Mouse (Mus musculus) ES-Bruce4 (cell line): ENCODE data around the gene Zfp966. TPM values are rescaled to one million over a fixed set of nuclear protein-coding genes. Genes with fewer than 3 reads are reported as not detected.
"Not testable (repeated sequence)": the region's sequence is repeated elsewhere in the genome, so short reads cannot be mapped to it uniquely, and the experiment has no call there.

Experiments
- H3K27ac ChIP-seq: 2 replicates; pipeline ENCODE4 v1.5.1; 2012; ENCODE audit warnings: low read length, inconsistent platforms; ENCODE audit not compliant: insufficient read depth
- H3K27me3 ChIP-seq: 2 replicates; pipeline ENCODE4 v1.6.1; 2012; ENCODE audit warnings: mild to moderate bottlenecking, low read length, inconsistent platforms; ENCODE audit not compliant: control insufficient read depth, poor library complexity, insufficient read depth, severe bottlenecking
- H3K36me3 ChIP-seq: 2 replicates; pipeline ENCODE4 v1.6.1; 2012; ENCODE audit warnings: inconsistent platforms, mild to moderate bottlenecking, low read length, moderate library complexity; ENCODE audit not compliant: control insufficient read depth, poor library complexity, insufficient read depth, severe bottlenecking
- H3K4me1 ChIP-seq: one replicate; pipeline ENCODE4 v1.8.1; 2011; ENCODE audit warnings: low read length; ENCODE audit not compliant: control insufficient read depth, insufficient read depth
- H3K4me3 ChIP-seq: 2 replicates; pipeline ENCODE4 v1.5.1; 2011; ENCODE audit warnings: low read depth, mild to moderate bottlenecking, low read length
- H3K9ac ChIP-seq: 2 replicates; pipeline ENCODE4 v1.6.1; 2012; ENCODE audit warnings: low read depth, mild to moderate bottlenecking, inconsistent platforms; ENCODE audit not compliant: poor library complexity, severe bottlenecking
- H3K9me3 ChIP-seq: replicated peaks from 2 replicates; pipeline ENCODE4 v1.6.1; 2012; ENCODE audit warnings: mild to moderate bottlenecking, low read length, inconsistent platforms; ENCODE audit not compliant: control insufficient read depth, poor library complexity, insufficient read depth, severe bottlenecking
- polyA plus RNA-seq: library from polyadenylated mRNA; stranded (reverse); fragments of >200 nt; gene quantifications from 2 replicates; pipeline ENCODE4 v1.2.4, GENCODE M21; 2011; ENCODE audit warnings: low read depth; ENCODE audit not compliant: missing spikeins, insufficient read depth, insufficient read length

The Zfp966 gene
- 21.3 and 23.8 TPM in 2 replicates for polyA plus RNA-seq

- H3K9me3 ChIP-seq, H3K27ac ChIP-seq, H3K36me3 ChIP-seq, H3K9ac ChIP-seq, H3K27me3 ChIP-seq, H3K4me3 ChIP-seq, H3K4me1 ChIP-seq: not testable (repeated sequence)
Observed at GRCm38 (mm10) chr2:175931000-175931399, at the start of gene Zfp966. TSS of gene Zfp966 (minus strand) at chr2:175931100.

GRCm38 (mm10) chr2:175965031-175965430 is 34.1 kb upstream of the Zfp966 start, which contains the start of gene Gm2026:
TSS of gene Gm2026 (plus strand) at chr2:175965331.
- not testable (repeated sequence) for H3K4me1 ChIP-seq, H3K27me3 ChIP-seq, H3K9me3 ChIP-seq, H3K9ac ChIP-seq, H3K27ac ChIP-seq, H3K36me3 ChIP-seq, H3K4me3 ChIP-seq

- H3K36me3 ChIP-seq, H3K9ac ChIP-seq, H3K9me3 ChIP-seq, H3K4me3 ChIP-seq, H3K27me3 ChIP-seq, H3K4me1 ChIP-seq, H3K27ac ChIP-seq: not testable (repeated sequence)
Observed at GRCm38 (mm10) chr2:175869024-175869423, 61.9 kb downstream of the Zfp966 start, which contains the start of gene Gm6710. TSS of gene Gm6710 (plus strand) at chr2:175869219.

Other genes starting within 250 kb of the Zfp966 start
- 4.7 TPM in 1 of 2 replicates, not detected in the other for gene Zfp969, start 227.5 kb downstream of the Zfp966 start, polyA plus RNA-seq
- not detected in 2 replicates for gene Gm2007, start 189.6 kb downstream of the Zfp966 start, polyA plus RNA-seq
- gene Gm14288, start 130.0 kb downstream of the Zfp966 start, polyA plus RNA-seq = not detected in 2 replicates
- 10.1 and 14.4 TPM in 2 replicates for gene Gm6710, start 61.9 kb downstream of the Zfp966 start, polyA plus RNA-seq
- gene Gm2026, start 34.2 kb upstream of the Zfp966 start, polyA plus RNA-seq = 1.8 and 6.6 TPM in 2 replicates
- 4.2 TPM in 1 of 2 replicates, not detected in the other for gene Gm2004, start 218.7 kb upstream of the Zfp966 start, polyA plus RNA-seq